Mouse (Mus musculus) CH12.LX (cell line): ENCODE results near the gene Vegfc. TPM values are rescaled to one million over a fixed set of nuclear protein-coding genes. Genes with fewer than 3 reads are reported as not detected.

Experiments
- DNase-seq: peaks from one replicate; pipeline ENCODE4 v3.0.0-alpha.2; 2013; ENCODE audit errors: extremely low read depth
- H3K27ac ChIP-seq: 2 replicates; pipeline ENCODE4 v1.5.1; 2012; ENCODE audit warnings: low read depth, mild to moderate bottlenecking, control low read depth, moderate library complexity; ENCODE audit not compliant: insufficient read depth
- H3K27me3 ChIP-seq: replicated peaks from 2 replicates; pipeline ENCODE3; 2012; ENCODE audit warnings: inconsistent platforms
- H3K36me3 ChIP-seq, 2 experiments: replicated peaks in 1 of 2; 2 replicates each; pipeline versions ENCODE3 to v1.6.1; 2012; ENCODE audit warnings: inconsistent platforms in 1 of 2, low read length in 1 of 2, mild to moderate bottlenecking in 1 of 2, mixed read lengths in 1 of 2, moderate library complexity in 1 of 2; ENCODE audit not compliant: control insufficient read depth in 1 of 2, insufficient read depth in 1 of 2
- H3K4me1 ChIP-seq, 2 experiments: 2 replicates each; pipeline ENCODE4 v1.6.1; 2012; ENCODE audit warnings: inconsistent platforms in 1 of 2, moderate library complexity in 1 of 2; ENCODE audit not compliant: insufficient read depth in 2 of 2, control insufficient read depth in 1 of 2
- H3K4me2 ChIP-seq: 2 replicates; pipeline ENCODE4 v1.6.1; 2012; ENCODE audit warnings: low read depth, mild to moderate bottlenecking, control low read depth; ENCODE audit not compliant: poor library complexity, insufficient read depth, severe bottlenecking
- H3K4me3 ChIP-seq, 3 experiments: fragments of 150-350 bp in 1 of 3; sonication (generic) in 1 of 3; replicated peaks in 1 of 3; 2 replicates each; pipeline versions ENCODE3 to v1.5.1; 2011 to 2012; ENCODE audit warnings: low read depth in 2 of 3, low read length in 2 of 3, mild to moderate bottlenecking in 2 of 3, moderate library complexity in 2 of 3, control low read depth in 1 of 3, improper control_type of control experiment in 1 of 3, inconsistent platforms in 1 of 3, mixed read lengths in 1 of 3; ENCODE audit not compliant: poor library complexity in 1 of 3
- H3K79me2 ChIP-seq: replicated peaks from 2 replicates; pipeline ENCODE4 v1.6.1; 2012; ENCODE audit warnings: mild to moderate bottlenecking, moderate library complexity; ENCODE audit not compliant: control insufficient read depth, poor library complexity, insufficient read depth, severe bottlenecking; ENCODE audit errors: extremely low read depth
- H3K9ac ChIP-seq: 2 replicates; pipeline ENCODE4 v1.6.1; 2012; ENCODE audit warnings: low read depth, mild to moderate bottlenecking, control low read depth, moderate library complexity; ENCODE audit not compliant: insufficient read depth
- H3K9me3 ChIP-seq: replicated peaks from 2 replicates; pipeline ENCODE3; 2012; ENCODE audit warnings: low read length, inconsistent platforms, mixed read lengths
- CHD2 ChIP-seq: IDR thresholded peaks from 2 replicates; pipeline ENCODE4 v1.6.1; 2011; ENCODE audit warnings: low read length, improper control_type of control experiment
- CTCF ChIP-seq, 2 experiments: IDR thresholded peaks in 1 of 2; conservative IDR thresholded peaks in 1 of 2; 2 replicates each; pipeline ENCODE4 v1.5.1; 2011 to 2012; ENCODE audit warnings: low read depth in 2 of 2, low read length in 2 of 2, improper control_type of control experiment in 1 of 2, inconsistent platforms in 1 of 2, mild to moderate bottlenecking in 1 of 2, moderate library complexity in 1 of 2
- E2F4 ChIP-seq: IDR thresholded peaks from 2 replicates; pipeline ENCODE4 v1.6.1; 2011; ENCODE audit warnings: low read depth, low read length, improper control_type of control experiment; ENCODE audit not compliant: insufficient replicate concordance
- EP300 ChIP-seq: IDR thresholded peaks from 2 replicates; pipeline ENCODE4 v1.6.1; 2011; ENCODE audit warnings: low read length, improper control_type of control experiment
- GABPA ChIP-seq: IDR thresholded peaks from 2 replicates; pipeline ENCODE4 v1.6.1; 2012; ENCODE audit warnings: low read depth, low read length, improper control_type of control experiment, inconsistent platforms; ENCODE audit not compliant: insufficient replicate concordance
- HCFC1 ChIP-seq: IDR thresholded peaks from 2 replicates; pipeline ENCODE4 v1.6.1; 2012; ENCODE audit warnings: low read depth, mild to moderate bottlenecking, inconsistent platforms, low read length, improper control_type of control experiment
- IRF4 ChIP-seq: IDR thresholded peaks from 2 replicates; pipeline ENCODE4 v1.6.1; 2014; ENCODE audit warnings: low read depth, mild to moderate bottlenecking, inconsistent platforms, low read length, improper control_type of control experiment
- JUN ChIP-seq: IDR thresholded peaks from 2 replicates; pipeline ENCODE4 v1.6.1; 2011; ENCODE audit warnings: low read depth, mild to moderate bottlenecking, low read length, improper control_type of control experiment, moderate library complexity; ENCODE audit not compliant: insufficient read depth
- KAT2A ChIP-seq: IDR thresholded peaks from 2 replicates; pipeline ENCODE4 v1.6.1; 2012; ENCODE audit warnings: low read length, improper control_type of control experiment, inconsistent platforms; ENCODE audit not compliant: insufficient replicate concordance
- MAFK ChIP-seq: IDR thresholded peaks from 2 replicates; pipeline ENCODE4 v1.6.1; 2011; ENCODE audit warnings: low read length, improper control_type of control experiment; ENCODE audit not compliant: insufficient replicate concordance
- MAZ ChIP-seq: IDR thresholded peaks from 2 replicates; pipeline ENCODE4 v1.6.1; 2012; ENCODE audit warnings: low read depth, mild to moderate bottlenecking, inconsistent platforms, low read length, improper control_type of control experiment, moderate library complexity
- MEF2A ChIP-seq: IDR thresholded peaks from 2 replicates; pipeline ENCODE4 v1.6.1; 2014; ENCODE audit warnings: low read depth, mild to moderate bottlenecking, inconsistent platforms, low read length, improper control_type of control experiment, borderline replicate concordance
- MXI1 ChIP-seq: IDR thresholded peaks from 2 replicates; pipeline ENCODE4 v1.6.1; 2011; ENCODE audit warnings: mild to moderate bottlenecking, low read depth, low read length, improper control_type of control experiment
- NELFE ChIP-seq: IDR thresholded peaks from 2 replicates; pipeline ENCODE4 v1.6.1; 2011; ENCODE audit warnings: low read depth, low read length, improper control_type of control experiment
- PAX5 ChIP-seq: IDR thresholded peaks from 2 replicates; pipeline ENCODE4 v1.6.1; 2012; ENCODE audit warnings: low read length, inconsistent platforms, mixed read lengths
- POLR2A ChIP-seq: IDR thresholded peaks from 2 replicates; pipeline ENCODE4 v1.6.1; 2011; ENCODE audit warnings: low read depth, mild to moderate bottlenecking, improper control_type of control experiment, low read length
- POLR2AphosphoS2 ChIP-seq: IDR thresholded peaks from 2 replicates; pipeline ENCODE4 v1.6.1; 2011; ENCODE audit warnings: low read depth, low read length, improper control_type of control experiment
- RAD21 ChIP-seq: IDR thresholded peaks from 2 replicates; pipeline ENCODE4 v1.6.1; 2011; ENCODE audit warnings: low read depth, mild to moderate bottlenecking, low read length, improper control_type of control experiment, moderate library complexity
- SIN3A ChIP-seq: IDR thresholded peaks from 2 replicates; pipeline ENCODE4 v1.6.1; 2012; ENCODE audit warnings: low read length, improper control_type of control experiment, inconsistent platforms
- SMC3 ChIP-seq: IDR thresholded peaks from 2 replicates; pipeline ENCODE4 v1.6.1; 2011; ENCODE audit warnings: low read depth, low read length, improper control_type of control experiment
- TBP ChIP-seq: conservative IDR thresholded peaks from 2 replicates; pipeline ENCODE4 v1.6.1; 2011; ENCODE audit warnings: low read depth, low read length, improper control_type of control experiment
- TCF12 ChIP-seq: IDR thresholded peaks from 2 replicates; pipeline ENCODE4 v1.6.1; 2014; ENCODE audit warnings: low read depth, mild to moderate bottlenecking, inconsistent platforms, low read length, improper control_type of control experiment
- UBTF ChIP-seq: IDR thresholded peaks from 2 replicates; pipeline ENCODE4 v1.6.1; 2012; ENCODE audit warnings: low read depth, mild to moderate bottlenecking, inconsistent platforms, low read length, improper control_type of control experiment, moderate library complexity
- USF2 ChIP-seq: conservative IDR thresholded peaks from 2 replicates; pipeline ENCODE4 v1.6.1; 2011; ENCODE audit warnings: low read depth, low read length, improper control_type of control experiment
- ZC3H11A ChIP-seq: IDR thresholded peaks from 2 replicates; pipeline ENCODE4 v1.6.1; 2012; ENCODE audit warnings: low read depth, mild to moderate bottlenecking, inconsistent platforms, low read length, improper control_type of control experiment
- ZKSCAN1 ChIP-seq: IDR thresholded peaks from 2 replicates; pipeline ENCODE4 v1.6.1; 2012; ENCODE audit warnings: low read depth, inconsistent platforms, low read length, improper control_type of control experiment, borderline replicate concordance
- ZMIZ1 ChIP-seq: IDR thresholded peaks from 2 replicates; pipeline ENCODE4 v1.6.1; 2012; ENCODE audit warnings: low read depth, mild to moderate bottlenecking, inconsistent platforms, low read length, improper control_type of control experiment
- dilution Hi-C: fragments of 300-500 bp; cut with MboI; formaldehyde crosslinking; loops from 2 replicates; pipeline ENCODE4 v1.14.3; 2020; ENCODE audit warnings: low sequenced_read_pairs; ENCODE audit not compliant: extremely low pct_unique_long_range_greater_than_20kb, extremely low pct_ligation_motif_present
- in situ Hi-C: fragments of 300-500 bp; cut with MboI; formaldehyde crosslinking; loops from 3 replicates; pipeline ENCODE4 v1.14.3; 2019; ENCODE audit warnings: low sequenced_read_pairs, low pct_ligation_motif_present, low pct_unique_long_range_greater_than_20kb, mixed read lengths
- polyA plus RNA-seq: library from polyadenylated mRNA; unstranded; fragments of >175 nt; gene quantifications from 2 replicates; pipeline ENCODE4 v1.2.1, GENCODE M21; 2012; ENCODE audit warnings: low read depth; ENCODE audit not compliant: insufficient read length
- total RNA-seq, 2 experiments: library from RNA; depleted of rRNA; stranded (reverse); fragments of 300-350 nt in 1 of 2; fragments of >200 nt in 1 of 2; gene quantifications; 2 replicates each; pipeline ENCODE4 v1.2.3; 2012 to 2014

Gene Vegfc
- total and polyA plus RNA-seq, 3 experiments: not detected

- H3K9ac ChIP-seq: no peak overlapping the region
- H3K27ac ChIP-seq: no peak overlapping the region
- H3K9me3 ChIP-seq: no peaks in the 10 kb centered on the region
- TF ChIP-seq TBP (no peak), NELFE (no peak), ZC3H11A (no peak), IRF4 (no peak), MAZ (no peak), POLR2A (no peak), HCFC1 (no peak), USF2 (no peak), POLR2AphosphoS2 (no peak), TCF12 (no peak), MXI1 (no peak), CHD2 (no peak), GABPA (no peak), EP300 (no peak), UBTF (no peak), JUN (no peak), ZKSCAN1 (no peak), E2F4 (no peak)
- H3K27me3 ChIP-seq: no peaks in the 10 kb centered on the region
- in situ Hi-C loops (no loop called here), dilution Hi-C loops (no loop called here)
- H3K4me1 ChIP-seq: peaks cover 0 to 9% of the 10 kb centered on the region in 2 experiments; a peak in 1 of 4 replicates
- no peaks in the 10 kb centered on the region for H3K79me2 ChIP-seq
- no peak for DNase-seq
- H3K4me3 ChIP-seq: no peak overlapping the region
- H3K4me2 ChIP-seq: no peak overlapping the region
- H3K36me3 ChIP-seq: no peaks in the 10 kb centered on the region
Measured at GRCm38 (mm10) chr8:54185336-54185735, 107.9 kb downstream of the Vegfc start.

GRCm38 (mm10) chr8:54185927-54186326 is 108.5 kb downstream of the Vegfc start:
- Histone ChIP-seq H3K9me3 (no peaks in the 10 kb centered on the region), H3K4me2 (no peak overlapping the region), H3K4me3 (no peak overlapping the region), H3K27ac (no peak overlapping the region), H3K4me1 (peaks cover 0 to 9% of the 10 kb centered on the region in 2 experiments; a peak in 1 of 4 replicates), H3K79me2 (no peaks in the 10 kb centered on the region)
- no peak for DNase-seq
- no peak for TF ChIP-seq SIN3A
- no peak for TF ChIP-seq TCF12
- TF ChIP-seq IRF4: no peak
- TF ChIP-seq KAT2A: no peak
- no peak for TF ChIP-seq MEF2A
- TF ChIP-seq ZMIZ1: no peak
- no peak for TF ChIP-seq RAD21
- TF ChIP-seq PAX5: no peak
- TF ChIP-seq SMC3: no peak
- no peak for TF ChIP-seq MAFK
- TF ChIP-seq UBTF: no peak
- TF ChIP-seq JUN: no peak
- TF ChIP-seq HCFC1: no peak
- no peak for TF ChIP-seq EP300
- no peak for TF ChIP-seq CTCF (conservative IDR thresholded peaks at IDR 0.05 in 1 of 2, IDR thresholded peaks at IDR 0.05 in 1 of 2; ENCODE audit: low read depth in 2 of 2, low read length in 2 of 2)
- no peak for TF ChIP-seq MXI1
- TF ChIP-seq, all 38 proteins: peak for 0
- dilution Hi-C loops (no loop called here), in situ Hi-C loops (no loop called here)
- no peaks in the 10 kb centered on the region for H3K27me3 ChIP-seq
- no peaks in the 10 kb centered on the region for H3K36me3 ChIP-seq
- H3K9ac ChIP-seq: no peak overlapping the region
